Mouse (Mus musculus): ENCODE results near the gene Cckar. TPM values are rescaled to one million over a fixed set of nuclear protein-coding genes. Genes with fewer than 3 reads are reported as not detected.

Gene Cckar
- polyA plus RNA-seq, 1 experiment from 2014 or later = 0.63 TPM

DNA sequence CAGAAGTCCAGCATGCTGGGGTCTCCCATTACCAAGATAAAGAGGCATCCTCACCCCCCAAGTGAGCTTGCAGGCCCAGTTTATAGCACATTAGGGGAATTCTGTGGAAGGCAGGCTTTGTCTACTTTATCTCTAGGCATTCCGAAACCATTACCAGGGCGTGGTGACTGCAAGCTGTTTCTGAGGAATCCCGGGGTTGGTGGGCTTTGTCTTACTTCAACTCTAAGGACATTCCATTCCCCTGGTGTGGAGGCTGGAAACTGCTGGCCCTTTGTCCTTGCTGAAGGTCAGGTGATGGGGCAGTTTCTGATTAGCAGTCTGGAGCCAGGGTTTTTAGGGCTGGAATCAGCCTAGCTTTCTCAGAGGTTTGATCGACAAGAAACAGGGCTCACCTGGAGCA lies 36.0 kb downstream of the Cckar start:
- WGBS = 74% methylated on average over 4 of the region's 4 CpGs
- H3K4me2 ChIP-seq (replicated peaks) = no peak overlapping the region
- no peaks in the 10 kb centered on the region for H3K27me3 ChIP-seq
- no peak overlapping the region for H3K27ac ChIP-seq
- H3K36me3 ChIP-seq = no peaks in the 10 kb centered on the region
- no peak overlapping the region for H3K9ac ChIP-seq
- H3K9me3 ChIP-seq = no peaks in the 10 kb centered on the region
- no peak overlapping the region for H3K4me3 ChIP-seq
- H3K4me1 ChIP-seq = no peaks in the 10 kb centered on the region
- no peak for ATAC-seq (ENCODE audit: insufficient number of reproducible peaks, insufficient read depth, low FRiP score, low TSS enrichment)

DNA sequence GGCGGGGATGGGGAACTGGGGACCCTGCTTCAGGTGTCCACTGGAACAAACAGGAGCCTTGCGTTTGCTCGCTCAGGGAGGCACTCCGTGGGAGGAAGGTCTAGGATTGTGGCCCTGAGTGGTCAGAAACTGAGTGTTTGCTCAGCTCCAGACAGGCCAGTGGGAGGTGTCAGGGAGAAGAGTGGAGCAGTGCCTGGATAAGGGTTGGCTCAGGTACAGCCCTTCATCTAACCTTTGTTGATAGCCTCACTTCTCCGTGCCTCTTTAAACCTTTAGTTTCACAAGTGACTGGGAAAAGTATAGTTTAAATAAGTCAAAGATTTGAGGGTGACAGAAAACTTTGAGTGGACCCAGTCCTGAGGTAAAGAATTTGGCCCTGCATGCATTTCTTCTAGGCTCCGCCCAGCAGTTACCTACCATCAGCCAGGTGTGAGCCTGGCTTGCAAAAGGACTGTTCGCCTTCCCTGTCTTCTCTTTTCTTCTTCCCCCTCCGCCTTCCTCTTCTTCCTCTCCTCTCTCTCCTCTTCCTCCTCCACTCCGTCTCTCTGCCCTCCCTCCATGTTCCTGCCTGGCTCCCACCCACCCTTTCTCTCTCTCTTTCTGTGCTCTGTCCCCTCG lies 37.1 kb downstream of the Cckar start:
- Histone ChIP-seq H3K27me3 (no peaks in the 10 kb centered on the region), H3K9me3 (no peaks in the 10 kb centered on the region), H3K9ac (no peak overlapping the region), H3K27ac (no peak overlapping the region), H3K36me3 (no peaks in the 10 kb centered on the region), H3K4me2 (replicated peaks) (no peak overlapping the region), H3K4me1 (no peaks in the 10 kb centered on the region), H3K4me3 (no peak overlapping the region)
- WGBS = 92% methylated on average over 10 of the region's 10 CpGs
- ATAC-seq (ENCODE audit: insufficient number of reproducible peaks, insufficient read depth, low FRiP score, low TSS enrichment) = no peak

DNA sequence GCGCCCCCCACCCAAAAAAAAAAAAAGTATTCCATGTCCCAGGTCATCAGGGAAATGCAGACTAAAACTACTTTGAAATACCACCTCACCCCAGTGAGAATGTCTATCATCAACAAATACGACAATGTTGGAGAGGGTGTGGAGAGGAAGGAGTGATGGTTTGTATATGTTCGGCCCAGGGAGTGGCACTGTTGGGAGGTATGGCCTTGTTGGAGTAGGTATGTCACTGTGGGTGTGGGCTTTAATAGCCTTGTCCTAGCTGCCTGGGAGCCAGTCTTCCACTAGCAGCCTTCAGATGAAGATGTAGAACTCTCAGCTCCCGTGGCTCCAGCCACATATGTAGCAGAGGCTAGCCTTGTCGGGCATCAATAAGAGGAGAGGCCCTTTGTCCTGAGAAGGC lies 39.5 kb downstream of the Cckar start:
- Histone ChIP-seq H3K9ac (no peak overlapping the region), H3K9me3 (no peaks in the 10 kb centered on the region), H3K4me3 (no peak overlapping the region), H3K27ac (no peak overlapping the region), H3K27me3 (no peaks in the 10 kb centered on the region), H3K4me1 (no peaks in the 10 kb centered on the region), H3K4me2 (replicated peaks) (no peak overlapping the region), H3K36me3 (no peaks in the 10 kb centered on the region)
- WGBS = 86% methylated on average over 5 of the region's 5 CpGs
- no peak for ATAC-seq (ENCODE audit: insufficient number of reproducible peaks, insufficient read depth, low FRiP score, low TSS enrichment)

DNA sequence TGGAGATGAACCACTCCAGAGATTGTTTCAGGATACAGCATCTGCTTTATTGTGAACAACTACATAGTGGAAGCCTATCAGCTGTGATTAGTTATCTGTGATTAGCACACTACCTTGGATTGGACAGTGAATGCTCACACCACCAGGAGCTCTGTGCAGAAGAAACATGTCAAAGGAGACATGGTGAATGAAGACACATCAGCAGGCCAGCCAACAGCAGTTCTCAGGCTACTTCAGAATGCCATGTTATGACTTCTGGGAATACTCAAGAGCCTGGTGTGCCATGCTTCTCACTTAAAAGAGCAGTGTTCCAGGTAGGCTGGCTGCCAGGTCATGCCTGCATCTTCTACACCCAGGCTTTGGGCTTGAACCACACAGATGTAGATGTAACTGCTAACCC lies 43.8 kb downstream of the Cckar start:
- Histone ChIP-seq H3K9me3 (no peaks in the 10 kb centered on the region), H3K4me1 (no peaks in the 10 kb centered on the region), H3K9ac (no peak overlapping the region), H3K27me3 (no peaks in the 10 kb centered on the region), H3K27ac (no peak overlapping the region), H3K36me3 (no peaks in the 10 kb centered on the region), H3K4me3 (no peak overlapping the region), H3K4me2 (replicated peaks) (no peak overlapping the region)
- ATAC-seq (ENCODE audit: insufficient number of reproducible peaks, insufficient read depth, low FRiP score, low TSS enrichment) = no peak

DNA sequence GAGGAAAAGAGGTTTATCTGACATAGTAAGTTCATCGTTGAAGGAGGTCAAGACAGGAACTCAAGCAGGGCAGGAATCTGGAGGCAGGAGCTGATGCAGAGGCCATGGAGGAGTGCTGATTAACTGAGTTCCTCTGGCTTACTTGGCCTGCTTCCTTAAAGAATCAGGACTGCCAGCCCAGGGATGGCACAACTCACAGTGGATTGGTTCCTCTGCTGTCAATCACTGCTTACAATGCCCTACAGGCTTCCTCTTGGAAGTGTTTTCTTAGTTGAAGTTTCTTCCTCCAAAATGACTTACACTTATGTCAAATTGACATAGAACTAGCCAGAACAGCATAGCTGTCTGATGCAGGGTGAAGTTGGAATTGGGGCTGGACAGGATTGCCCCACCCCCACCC lies 45.1 kb downstream of the Cckar start:
- ATAC-seq (ENCODE audit: insufficient number of reproducible peaks, insufficient read depth, low FRiP score, low TSS enrichment) = no peak
- H3K9me3 ChIP-seq = no peaks in the 10 kb centered on the region
- no peak overlapping the region for H3K9ac ChIP-seq
- H3K27ac ChIP-seq = no peak overlapping the region
- H3K4me2 ChIP-seq (replicated peaks) = no peak overlapping the region
- no peaks in the 10 kb centered on the region for H3K4me1 ChIP-seq
- H3K36me3 ChIP-seq = no peaks in the 10 kb centered on the region
- no peaks in the 10 kb centered on the region for H3K27me3 ChIP-seq
- 49% methylated on average over 1 of the region's 1 CpGs for WGBS
- no peak overlapping the region for H3K4me3 ChIP-seq

DNA sequence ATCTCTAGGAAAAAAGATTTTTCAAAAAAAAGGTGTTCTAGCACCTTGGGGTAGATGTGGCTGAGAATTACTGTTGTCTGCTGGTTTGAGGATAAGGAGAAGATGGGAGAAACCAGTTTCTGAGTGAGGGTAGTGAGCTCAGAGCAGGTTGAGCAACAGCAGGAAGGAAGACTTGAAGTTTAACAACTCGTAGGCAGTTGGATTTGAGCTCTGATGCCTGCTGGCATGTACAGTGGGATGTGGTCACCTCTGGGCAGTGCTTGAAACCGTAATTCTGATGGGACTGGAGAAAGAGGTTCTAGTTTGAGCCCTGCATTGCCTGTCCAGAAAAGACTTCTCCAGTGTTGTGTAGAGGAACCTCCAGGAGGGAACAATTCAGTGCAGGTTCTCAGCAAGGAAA lies 46.0 kb downstream of the Cckar start:
- Histone ChIP-seq H3K27me3 (no peaks in the 10 kb centered on the region), H3K4me2 (replicated peaks) (no peak overlapping the region), H3K36me3 (no peaks in the 10 kb centered on the region), H3K9ac (no peak overlapping the region), H3K4me3 (no peak overlapping the region), H3K9me3 (no peaks in the 10 kb centered on the region), H3K4me1 (no peaks in the 10 kb centered on the region), H3K27ac (no peak overlapping the region)
- no peak for ATAC-seq (ENCODE audit: insufficient number of reproducible peaks, insufficient read depth, low FRiP score, low TSS enrichment)
- WGBS = 83% methylated on average over 2 of the region's 2 CpGs

DNA sequence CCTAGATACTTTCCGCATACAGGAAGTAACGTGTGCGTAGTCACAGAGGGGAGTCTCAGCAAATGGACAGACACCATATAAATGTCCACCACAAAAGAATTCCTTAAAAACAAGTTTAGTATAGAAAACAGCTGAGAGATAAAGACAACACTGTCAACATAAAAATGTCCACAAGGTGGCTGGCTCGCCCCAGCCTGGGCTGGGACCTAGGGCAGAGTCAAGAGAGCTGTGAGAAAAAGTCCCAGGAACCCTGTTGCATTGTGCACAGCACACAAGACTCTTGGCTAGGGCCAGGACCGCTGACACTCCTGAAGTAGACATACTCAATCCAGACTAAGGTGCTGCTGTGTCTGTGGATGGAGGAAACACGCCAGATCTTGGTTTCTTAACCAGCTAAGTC lies 49.6 kb downstream of the Cckar start:
- 83% methylated on average over 6 of the region's 6 CpGs for WGBS
- H3K4me2 ChIP-seq (replicated peaks) = no peak overlapping the region

DNA sequence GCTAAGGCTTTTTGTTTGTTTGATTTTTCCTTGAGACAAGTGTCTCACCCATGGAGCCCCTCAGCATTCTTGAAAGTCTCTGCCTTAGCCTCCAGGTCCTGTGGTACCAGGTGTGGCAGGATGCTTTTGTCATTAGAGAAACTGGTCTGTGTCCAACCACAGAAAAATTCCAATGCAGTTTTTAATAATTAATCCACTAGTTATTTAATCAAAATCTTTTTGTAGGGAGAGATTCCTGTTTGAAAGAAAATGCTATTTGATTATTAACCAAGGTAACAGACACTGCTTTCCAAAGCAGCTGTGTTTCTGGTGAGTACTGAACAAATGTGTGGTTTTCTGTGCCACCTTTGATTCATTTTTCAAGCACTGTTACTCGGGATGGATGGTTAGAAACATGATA lies 50.9 kb downstream of the Cckar start:
- ATAC-seq (ENCODE audit: insufficient number of reproducible peaks, insufficient read depth, low FRiP score, low TSS enrichment) = no peak
- H3K9ac ChIP-seq = no peak overlapping the region
- 6% methylated on average over 1 of the region's 1 CpGs for WGBS
- peaks cover 3% of the 10 kb centered on the region; the same call in 1 of the 2 replicates for H3K4me1 ChIP-seq
- no peaks in the 10 kb centered on the region for H3K9me3 ChIP-seq
- no peak overlapping the region for H3K4me3 ChIP-seq
- H3K27ac ChIP-seq = no peak overlapping the region
- H3K27me3 ChIP-seq = no peaks in the 10 kb centered on the region
- no peak overlapping the region for H3K4me2 ChIP-seq (replicated peaks)
- H3K36me3 ChIP-seq = peaks cover 11% of the 10 kb centered on the region

More for the DNA sequence above, 49.6 kb downstream of the Cckar start:
- Histone ChIP-seq H3K9me3 (no peaks in the 10 kb centered on the region), H3K36me3 (peaks cover 2% of the 10 kb centered on the region; the same call in 1 of the 2 replicates), H3K27me3 (no peaks in the 10 kb centered on the region), H3K27ac (no peak overlapping the region), H3K9ac (no peak overlapping the region), H3K4me3 (no peak overlapping the region), H3K4me1 (peaks cover 3% of the 10 kb centered on the region; the same call in 1 of the 2 replicates)
- ATAC-seq (ENCODE audit: insufficient number of reproducible peaks, insufficient read depth, low FRiP score, low TSS enrichment) = no peak

Other genes with a start within 250 kb of the Cckar start
- gene Rbpj, start 241.6 kb downstream of the Cckar start, polyA plus RNA-seq (2016; fragmentation: Nextera tagmentation; extraction: Ambion mirVana) = 55.4 and 57.8 TPM in 2 replicates
- 50.0 and 55.3 TPM in 2 replicates for gene Tbc1d19, start 101.9 kb upstream of the Cckar start, polyA plus RNA-seq (2016; fragmentation: Nextera tagmentation; extraction: Ambion mirVana)

All from embryonic facial prominence, embryonic 12.5 days (tissue).